Mouse (Mus musculus) liver, adult 2 months (tissue): ENCODE measurements around the gene Arid5b. TPM values are rescaled to one million over a fixed set of nuclear protein-coding genes. Genes with fewer than 3 reads are reported as not detected.

Experiments used
- DNase-seq: peaks from one replicate; pipeline ENCODE4 v3.0.0-alpha.2; 2011; ENCODE audit warnings: low read depth, low spot score; ENCODE audit errors: extremely low read depth
- H3K27ac ChIP-seq: fragments of 200-500 bp; replicated peaks from 2 replicates; pipeline ENCODE4 v1.5.1; 2012; ENCODE audit warnings: low read depth, mild to moderate bottlenecking, control low read depth, inconsistent platforms, low read length; ENCODE audit not compliant: insufficient read depth
- H3K27me3 ChIP-seq: fragments of 200-500 bp; 2 replicates; pipeline ENCODE4 v1.6.1; 2012; ENCODE audit warnings: mild to moderate bottlenecking, moderate library complexity, low read length, inconsistent platforms; ENCODE audit not compliant: control insufficient read depth, insufficient read depth
- H3K36me3 ChIP-seq: fragments of 200-500 bp; 2 replicates; pipeline ENCODE4 v1.6.1; 2012; ENCODE audit warnings: low read length, inconsistent platforms; ENCODE audit not compliant: control insufficient read depth, insufficient read depth
- H3K4me1 ChIP-seq: fragments of 200-500 bp; 2 replicates; pipeline ENCODE4 v1.6.1; 2011; ENCODE audit warnings: low read length; ENCODE audit not compliant: control insufficient read depth, insufficient read depth
- H3K4me3 ChIP-seq: fragments of 200-500 bp; 2 replicates; pipeline ENCODE4 v1.5.1; 2011; ENCODE audit warnings: low read depth, mild to moderate bottlenecking, control low read depth, low read length, moderate library complexity; ENCODE audit not compliant: insufficient read depth
- H3K79me2 ChIP-seq: fragments of 200-500 bp; 2 replicates; pipeline ENCODE4 v1.6.1; 2012; ENCODE audit warnings: inconsistent platforms, mild to moderate bottlenecking, low read length, moderate library complexity; ENCODE audit not compliant: control insufficient read depth, insufficient read depth
- H3K9ac ChIP-seq: fragments of 200-500 bp; 2 replicates; pipeline ENCODE4 v1.6.1; 2012; ENCODE audit warnings: low read depth, mild to moderate bottlenecking, control low read depth, inconsistent platforms, low read length
- CTCF ChIP-seq: fragments of 200-500 bp; IDR thresholded peaks from 2 replicates; pipeline ENCODE4 v1.5.1; 2011; ENCODE audit warnings: low read depth, low read length, control low read depth
- POLR2A ChIP-seq: fragments of 200-500 bp; IDR thresholded peaks from 2 replicates; pipeline ENCODE4 v1.6.1; 2011; ENCODE audit warnings: low read length, control low read depth; ENCODE audit not compliant: insufficient read depth; ENCODE audit errors: extremely low read depth
- WGBS: fragments of 180-500 bp; shearing (Covaris S2); methylation state at CpG from one replicate; pipeline ENCODE4 v1.1.7; 2018; 5-methylcytosine and 5-hydroxymethylcytosine counted together
- polyA plus RNA-seq: library from polyadenylated mRNA; depleted of rRNA; stranded (reverse); fragments of >200 nt; gene quantifications from 2 replicates; pipeline ENCODE4 v1.2.3, GENCODE M21; 2012
- total RNA-seq: library from RNA; depleted of rRNA; stranded (reverse); fragments of >200 nt; gene quantifications from 2 replicates; pipeline ENCODE4 v1.2.3, GENCODE M21; 2014

Gene Arid5b
- total and polyA plus RNA-seq, 2 experiments = 11.6 to 13.6 TPM

GRCm38 (mm10) chr10:68222676-68223075, 55.9 kb downstream of the Arid5b start:
- Histone ChIP-seq H3K27me3 (no peaks in the 10 kb centered on the region), H3K36me3 (peaks cover 21% of the 10 kb centered on the region), H3K4me3 (no peak overlapping the region), H3K79me2 (peaks cover 13% of the 10 kb centered on the region), H3K4me1 (peaks cover 10% of the 10 kb centered on the region), H3K9ac (no peak overlapping the region), H3K27ac (no peak overlapping the region)
- no peak for DNase-seq
- no peak for TF ChIP-seq POLR2A
- TF ChIP-seq CTCF = no peak
- WGBS = 95% methylated on average over 2 of the region's 2 CpGs

- DNase-seq = no peak
- Histone ChIP-seq H3K9ac (no peak overlapping the region), H3K27ac (no peak overlapping the region), H3K27me3 (no peaks in the 10 kb centered on the region), H3K36me3 (peaks cover 21% of the 10 kb centered on the region), H3K4me1 (peaks cover 10% of the 10 kb centered on the region), H3K4me3 (no peak overlapping the region), H3K79me2 (peaks cover 17% of the 10 kb centered on the region)
- TF ChIP-seq POLR2A (no peak), CTCF (no peak)
- 91% methylated on average over 3 of the region's 3 CpGs for WGBS
Observed at GRCm38 (mm10) chr10:68222012-68222411, 56.5 kb downstream of the Arid5b start.

- TF ChIP-seq CTCF (no peak), POLR2A (no peak)
- H3K4me3 ChIP-seq = no peak overlapping the region
- 39% methylated on average over 9 of the region's 9 CpGs for WGBS
- H3K79me2 ChIP-seq = peaks cover 16% of the 10 kb centered on the region
- H3K27ac ChIP-seq = peak overlapping the region; percentile 87
- DNase-seq = peak; percentile 55
- H3K27me3 ChIP-seq = no peaks in the 10 kb centered on the region
- H3K4me1 ChIP-seq = peaks cover 12% of the 10 kb centered on the region
- H3K36me3 ChIP-seq = peaks cover 21% of the 10 kb centered on the region
- no peak overlapping the region for H3K9ac ChIP-seq
Observed at GRCm38 (mm10) chr10:68219327-68219726, 59.2 kb downstream of the Arid5b start.

GRCm38 (mm10) chr10:68218678-68219077, 59.9 kb downstream of the Arid5b start:
- H3K9ac ChIP-seq = no peak overlapping the region
- H3K27ac ChIP-seq = peak overlapping the region; percentile 87; the same call in 1 of the 2 replicates
- peaks cover 15% of the 10 kb centered on the region for H3K79me2 ChIP-seq
- peak; percentile 83 for DNase-seq
- H3K4me3 ChIP-seq = no peak overlapping the region
- 23% methylated on average over 4 of the region's 4 CpGs for WGBS
- H3K4me1 ChIP-seq = peaks cover 12% of the 10 kb centered on the region
- no peaks in the 10 kb centered on the region for H3K27me3 ChIP-seq
- peaks cover 19% of the 10 kb centered on the region for H3K36me3 ChIP-seq
- TF ChIP-seq POLR2A (no peak), CTCF (no peak)

- Histone ChIP-seq H3K9ac (no peak overlapping the region), H3K36me3 (peaks cover 9% of the 10 kb centered on the region), H3K27me3 (no peaks in the 10 kb centered on the region), H3K79me2 (peaks cover 17% of the 10 kb centered on the region; the same call in 1 of the 2 replicates), H3K4me1 (peaks cover 26% of the 10 kb centered on the region), H3K27ac (peak overlapping the region; percentile 52), H3K4me3 (no peak overlapping the region)
- peak; percentile 66 for DNase-seq
- 30% methylated on average over 9 of the region's 9 CpGs for WGBS
- TF ChIP-seq POLR2A = no peak
- TF ChIP-seq CTCF = no peak
Observed at GRCm38 (mm10) chr10:68214809-68215468, 63.6 kb downstream of the Arid5b start.
